Mouse (Mus musculus) adrenal gland (tissue): ENCODE measurements around the gene Ift81.

Experiments
- intact Hi-C: fragments of 180-260 bp; cut with DNase I; formaldehyde crosslinking; loops from one replicate; pipeline ENCODE4 v1.15.1; 2025

The Ift81 gene

DNA sequence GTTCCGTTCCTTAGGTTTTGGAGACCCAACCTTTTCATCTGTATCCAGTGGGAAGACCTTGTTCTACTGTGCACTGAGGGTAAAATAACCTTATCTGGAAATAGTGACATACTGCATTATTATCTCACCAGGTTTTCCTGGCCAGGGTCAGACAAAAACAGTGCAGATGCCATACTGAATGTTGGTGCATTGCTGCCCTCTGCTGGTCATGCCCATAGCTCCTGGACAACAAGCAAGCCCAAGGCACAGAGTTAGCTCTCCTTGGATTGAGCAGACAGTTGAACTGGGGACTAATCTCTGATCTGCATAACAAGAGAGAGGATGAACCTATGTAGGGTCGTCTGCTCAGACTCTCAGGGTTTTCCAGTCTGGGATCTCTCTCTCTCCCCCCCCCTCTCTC, 12.9 kb upstream of the Ift81 start:
- intact Hi-C loops: loop anchor here (5.0 kb wide), 2 partner anchors 125 to 225 kb away; partner anchors contain the start of gene Atp2a2

DNA sequence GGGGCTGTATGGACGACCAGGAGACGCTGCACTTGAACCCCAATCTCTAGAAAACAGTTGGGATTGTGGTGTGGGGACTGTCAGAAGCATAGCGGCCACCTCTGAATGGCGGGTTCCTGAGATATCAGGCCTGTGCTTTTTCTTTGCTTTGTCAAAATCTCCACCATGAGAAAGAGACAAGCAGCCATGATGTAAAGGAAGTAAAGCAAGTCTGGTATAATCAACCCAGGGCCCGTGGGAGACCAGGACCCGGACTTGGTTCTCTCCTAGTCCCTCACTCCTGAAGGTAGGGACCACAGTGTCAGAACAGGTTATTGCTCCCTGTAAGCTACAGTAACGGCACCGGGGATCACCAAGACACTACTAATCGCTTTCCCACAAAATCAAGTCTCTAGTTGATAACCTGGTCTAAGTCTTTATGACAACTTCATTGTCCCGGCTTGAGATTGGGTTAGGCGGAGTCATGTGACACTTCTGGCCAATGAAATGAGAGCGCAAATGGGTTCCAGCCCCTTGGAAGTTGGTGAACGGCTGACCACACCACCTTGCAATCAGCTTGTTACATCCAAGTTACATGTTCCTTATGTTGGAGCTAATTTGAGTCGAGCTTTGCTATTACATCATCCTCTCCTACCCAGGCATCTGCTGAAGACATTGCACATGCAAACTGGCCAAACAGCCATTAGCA, 11.4 kb upstream of the Ift81 start:
- intact Hi-C loops: loop anchor here (5.0 kb wide), 2 partner anchors 123 to 223 kb away; partner anchors contain the start of gene Atp2a2

DNA sequence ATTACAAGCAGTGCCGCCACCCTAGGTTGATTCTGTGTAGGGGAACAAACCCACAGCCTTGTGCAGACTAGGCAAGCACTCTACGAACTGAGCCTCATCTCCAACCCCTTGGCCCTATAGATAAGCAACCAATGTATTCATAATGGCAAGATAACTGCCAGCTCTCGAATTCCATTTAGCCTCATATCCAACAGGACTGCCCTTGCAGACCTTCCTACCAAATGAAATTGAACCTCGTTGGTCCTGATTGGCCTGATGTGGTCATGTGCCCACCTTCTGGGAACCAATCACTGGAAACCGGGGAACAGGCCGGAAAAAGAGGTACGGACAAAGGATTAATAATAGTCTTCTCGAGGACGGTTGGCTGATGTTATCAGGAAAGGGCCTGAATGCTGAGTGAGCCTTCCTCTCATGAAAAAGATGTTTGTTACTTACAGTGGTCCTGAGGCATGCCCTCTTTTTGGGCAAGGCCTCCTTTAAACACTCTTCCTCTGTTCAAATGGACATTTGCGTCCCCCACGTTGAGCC, 10.7 kb upstream of the Ift81 start:
- intact Hi-C loops: loop anchor here (5.0 kb wide), 2 partner anchors 123 to 223 kb away; partner anchors contain the start of gene Atp2a2

DNA sequence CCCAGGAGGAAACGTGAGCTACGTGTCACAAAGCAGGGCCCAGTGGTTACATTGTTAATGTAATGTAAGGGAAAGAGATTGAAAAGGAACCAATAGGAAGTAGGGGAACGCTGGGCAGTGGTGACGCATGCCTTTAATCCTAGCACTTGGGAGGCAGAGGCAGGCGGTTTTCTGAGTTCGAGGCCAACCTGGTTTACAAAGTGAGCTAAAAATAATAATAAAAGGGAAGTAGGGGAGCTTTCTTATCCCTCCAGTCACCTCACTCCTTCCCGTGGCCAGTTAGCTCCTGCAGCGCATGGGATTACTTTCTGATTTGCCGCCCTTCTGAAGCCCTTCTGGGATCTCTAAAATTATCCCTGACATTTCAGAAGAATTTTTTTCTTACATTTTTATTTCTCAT, 9.5 kb upstream of the Ift81 start:
- intact Hi-C loops: no loop called here

DNA sequence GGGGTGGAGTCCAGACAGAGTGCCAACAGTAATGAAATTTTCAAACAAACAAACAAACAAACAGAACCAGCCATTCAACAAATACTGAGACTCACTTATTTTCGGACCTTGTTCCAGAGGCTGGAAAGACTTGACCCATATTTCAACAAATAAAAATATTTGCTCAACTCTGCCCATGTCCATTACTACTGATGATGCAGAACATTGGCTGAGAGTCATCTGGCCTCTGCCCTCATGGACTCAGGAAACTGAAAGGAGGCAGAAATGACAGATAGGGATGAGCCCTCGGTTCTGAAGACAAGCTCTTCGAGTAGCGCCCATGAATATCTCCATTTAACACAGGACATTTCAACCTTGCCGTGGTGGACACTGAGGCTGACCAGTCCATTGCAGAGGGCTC, 8.2 kb upstream of the Ift81 start:
- intact Hi-C loops: no loop called here

DNA sequence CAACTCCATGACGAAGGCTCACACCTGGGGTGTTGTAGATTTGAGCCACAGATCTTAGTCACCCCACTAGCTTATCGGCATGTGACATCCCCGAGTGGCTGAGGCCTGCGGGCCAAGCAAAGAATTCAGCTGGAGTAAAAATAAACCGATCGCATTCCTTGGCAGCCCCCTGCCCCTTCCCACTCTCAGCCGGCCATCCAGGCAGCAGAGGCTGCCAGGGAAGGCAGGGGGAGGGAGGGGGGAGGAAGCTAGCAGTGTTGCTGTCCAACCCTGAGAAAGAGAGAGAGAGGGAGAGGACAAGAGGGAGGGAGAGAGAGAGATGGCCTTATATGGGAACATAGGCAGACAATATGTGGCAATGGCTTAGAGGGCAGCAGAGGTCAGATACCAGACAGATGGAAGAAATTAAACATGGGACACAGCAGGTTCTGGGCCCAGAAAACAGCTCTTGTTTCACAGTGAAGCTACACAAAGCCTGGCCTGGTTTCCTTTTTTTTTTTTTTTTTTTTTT, 7.1 kb upstream of the Ift81 start:
- intact Hi-C loops: no loop called here

DNA sequence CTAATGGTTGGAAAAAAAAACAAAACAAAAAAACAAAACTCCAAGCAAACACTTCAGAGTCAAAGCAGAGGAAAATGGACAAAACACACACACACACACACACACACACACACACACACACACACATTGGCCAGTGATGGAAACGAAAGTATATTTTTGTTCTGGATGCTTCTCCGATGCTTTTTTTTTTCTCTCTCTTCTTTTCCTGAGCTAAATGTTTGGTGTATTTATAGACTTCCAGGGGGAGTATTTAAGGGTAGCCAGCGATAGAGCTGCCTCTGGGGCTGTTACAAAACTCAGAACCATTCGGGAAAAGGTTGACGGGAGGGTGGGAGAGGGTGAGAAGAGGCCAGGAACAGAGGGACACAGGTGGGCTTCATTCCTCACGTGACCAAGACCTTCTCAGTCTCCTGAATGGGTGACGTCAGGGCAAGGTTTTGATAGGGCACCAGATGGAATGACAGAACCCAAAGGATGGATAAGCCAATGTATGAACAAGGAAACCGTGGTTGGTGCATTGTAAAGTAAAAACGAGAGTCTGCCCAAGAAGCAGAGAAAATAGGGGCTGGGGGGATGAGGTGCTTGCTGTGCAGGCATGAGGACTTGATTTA, 5.5 kb upstream of the Ift81 start:
- intact Hi-C loops: no loop called here

DNA sequence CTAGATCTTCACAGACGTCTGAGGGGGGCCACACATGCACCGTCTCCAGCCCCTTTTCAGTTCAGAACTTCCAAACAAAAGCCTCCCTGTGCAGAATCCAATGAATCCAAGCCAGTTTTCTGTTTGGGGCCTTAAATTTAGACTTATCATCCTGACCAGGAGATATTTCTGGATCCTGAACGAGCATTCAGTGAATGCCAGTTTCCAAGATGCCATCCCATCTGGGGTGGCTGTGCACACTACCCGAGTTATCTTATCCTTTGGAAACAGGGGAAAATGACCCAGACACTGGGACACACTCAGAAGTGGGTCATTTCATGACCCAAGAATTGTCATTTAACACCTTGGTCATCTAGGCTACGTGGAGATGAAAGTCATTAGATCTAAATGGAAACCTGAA, 3.4 kb upstream of the Ift81 start:
- intact Hi-C loops: no loop called here

DNA sequence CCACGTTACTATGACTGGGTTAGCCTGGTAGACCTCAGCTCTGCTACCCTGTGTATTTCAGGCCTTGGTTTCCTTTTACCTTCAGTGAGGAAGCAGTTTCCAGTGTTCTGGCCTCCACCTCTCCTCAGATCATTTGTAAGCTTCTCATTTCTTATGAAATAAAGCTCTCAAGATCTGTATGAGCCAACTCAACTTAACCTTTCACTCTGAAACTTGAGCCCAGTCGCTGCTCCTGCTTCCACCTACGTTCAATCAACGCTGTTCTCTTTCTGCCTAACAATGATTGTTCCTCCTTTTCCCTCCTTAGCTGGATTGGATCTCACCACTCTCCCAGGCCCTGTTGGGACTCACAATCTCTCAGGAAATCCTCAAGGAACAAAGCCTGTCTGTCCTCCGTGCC, 2.7 kb downstream of the Ift81 start:
- intact Hi-C loops: no loop called here

DNA sequence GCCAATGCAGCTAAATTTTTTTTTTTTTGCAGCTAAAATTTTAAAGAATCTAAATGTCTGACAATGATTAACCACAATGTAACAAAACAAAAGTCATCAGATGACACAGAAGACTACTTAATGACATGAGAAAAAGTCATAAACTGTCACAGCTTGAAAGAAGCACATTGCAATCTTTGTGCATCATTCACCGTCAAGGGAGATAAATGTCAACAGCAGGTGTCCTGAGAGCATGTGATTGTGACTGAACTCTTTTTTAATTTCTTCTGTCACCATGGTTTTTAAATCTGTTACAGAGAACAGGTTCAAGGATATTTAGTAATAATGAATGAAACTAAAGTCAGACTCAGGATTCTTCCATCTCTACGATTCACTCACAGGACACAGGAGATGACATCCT, 9.4 kb downstream of the Ift81 start:
- intact Hi-C loops: no loop called here

DNA sequence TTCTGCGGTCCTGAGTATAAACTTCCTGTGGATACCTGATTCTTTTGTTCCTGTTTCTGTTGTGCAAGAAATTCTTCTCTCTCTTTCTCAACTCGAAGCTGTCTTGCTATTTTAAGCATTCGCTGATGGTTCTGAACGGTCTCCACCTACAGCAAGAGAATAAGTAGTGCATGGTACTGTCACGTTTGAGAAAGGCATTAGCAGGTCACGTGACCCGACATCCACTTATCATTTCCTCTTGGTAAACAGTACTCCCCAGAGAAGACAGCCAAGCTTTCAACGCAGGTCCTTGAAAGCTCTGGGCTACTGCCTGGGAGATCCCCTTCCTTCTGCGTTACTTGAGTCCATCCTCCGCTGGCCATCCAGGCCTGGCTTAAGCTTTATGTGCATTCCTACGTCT, 12.1 kb downstream of the Ift81 start:
- intact Hi-C loops: no loop called here

DNA sequence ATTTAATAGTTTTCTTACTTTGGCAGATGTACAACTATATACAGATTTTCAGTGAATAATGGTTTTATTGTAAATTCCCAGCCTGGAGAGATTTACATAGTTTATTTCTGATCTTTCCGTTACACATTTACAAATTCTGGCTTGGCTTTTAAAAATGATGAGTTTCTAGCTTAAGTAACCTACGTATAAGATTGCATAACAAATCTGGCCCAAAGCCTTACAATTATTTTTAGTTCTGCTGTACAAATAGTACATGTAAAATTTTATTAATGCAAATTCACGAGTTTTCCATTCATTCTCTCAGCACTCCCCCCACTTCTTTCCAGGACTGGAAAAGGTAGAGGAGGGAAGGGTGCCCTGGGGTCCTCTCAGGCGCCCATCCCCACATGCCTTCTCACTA, 18.8 kb downstream of the Ift81 start:
- intact Hi-C loops: no loop called here

DNA sequence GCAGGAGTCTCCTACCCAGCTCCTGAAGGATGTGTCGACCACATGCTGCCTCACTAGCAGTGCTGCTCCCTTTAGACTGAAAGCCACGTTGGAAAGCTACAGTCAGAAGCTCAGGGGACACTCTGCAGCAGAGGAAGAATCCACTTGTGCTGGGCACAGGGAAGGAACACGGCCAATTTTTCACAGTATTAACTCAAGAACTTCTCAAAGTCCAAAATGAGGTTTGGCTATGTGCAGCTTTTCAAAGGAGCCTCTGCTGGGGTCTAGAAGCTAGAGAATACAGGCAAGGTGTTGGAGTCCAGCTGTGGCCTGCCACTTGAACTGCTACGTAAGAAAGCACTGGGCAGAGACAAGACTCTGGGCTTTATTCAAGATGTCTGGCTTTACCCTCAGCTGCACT, 24.4 kb downstream of the Ift81 start:
- intact Hi-C loops: no loop called here

DNA sequence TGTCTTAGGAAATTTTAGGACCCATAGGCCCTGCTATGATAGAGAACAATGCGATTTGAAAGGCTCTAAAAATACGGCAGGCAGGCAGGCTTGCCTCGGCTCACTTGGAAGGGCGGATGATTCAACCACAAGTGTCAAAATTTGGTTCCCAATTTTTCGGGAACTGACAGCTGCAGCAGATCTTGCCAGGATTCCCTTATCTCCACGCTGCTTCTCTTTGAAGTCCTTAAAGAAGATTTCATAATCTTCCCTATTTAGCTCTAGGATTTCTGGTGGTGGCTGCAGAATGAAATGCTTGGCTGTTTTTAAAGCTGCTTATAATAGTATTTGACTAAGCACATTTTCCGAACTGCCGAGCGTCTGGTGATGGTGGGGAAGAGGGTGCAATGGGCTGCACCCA, 28.8 kb downstream of the Ift81 start:
- intact Hi-C loops: no loop called here

DNA sequence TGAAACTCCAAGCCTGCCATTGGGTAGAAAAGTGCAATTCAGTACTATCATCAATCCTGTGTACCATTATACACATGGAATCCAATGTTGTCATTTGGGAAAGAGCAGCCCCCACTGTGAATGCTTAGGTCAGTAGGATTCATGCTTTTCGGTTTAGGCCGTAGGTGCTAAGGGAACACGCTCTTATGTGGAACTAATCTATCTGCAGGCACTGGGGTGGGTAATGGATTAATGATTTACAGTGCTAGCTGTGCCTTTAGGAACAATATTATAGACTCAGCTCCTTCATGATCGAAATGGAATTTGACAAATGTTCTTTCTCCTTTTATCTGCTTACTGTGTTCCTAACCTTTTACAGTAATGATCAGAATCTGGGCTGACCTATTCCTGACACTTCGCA, 30.2 kb downstream of the Ift81 start:
- intact Hi-C loops: no loop called here

DNA sequence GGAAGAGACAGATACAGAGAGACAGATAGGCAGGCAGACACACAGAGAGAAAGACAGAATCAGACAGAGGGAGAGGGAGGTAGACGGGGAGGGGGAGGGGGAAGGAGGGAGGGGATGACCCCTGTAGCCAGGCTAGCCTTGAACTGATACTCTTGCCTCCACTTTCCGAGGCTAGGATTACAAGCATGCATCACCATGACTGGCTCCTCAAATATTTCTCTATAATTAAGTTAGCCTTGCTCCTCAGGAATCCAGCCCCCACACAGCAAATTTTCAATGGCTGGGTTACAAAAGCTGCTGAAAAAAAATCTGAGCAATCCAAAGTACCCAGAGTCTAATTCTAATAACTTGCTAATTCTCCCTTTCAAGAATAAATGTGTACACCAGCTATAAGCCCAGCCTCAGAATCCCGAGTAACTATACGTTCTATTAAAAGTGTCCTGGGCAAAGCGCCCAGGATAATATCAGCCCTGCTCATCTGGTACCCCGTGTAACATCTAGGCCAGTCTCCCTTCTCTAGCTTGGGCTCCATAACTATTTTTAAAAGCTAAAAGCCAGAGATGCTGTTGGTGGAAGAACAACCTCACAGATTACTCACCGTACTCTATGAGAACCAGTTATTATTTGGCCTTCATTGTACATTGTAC, 37.5 kb downstream of the Ift81 start:
- intact Hi-C loops: no loop called here

DNA sequence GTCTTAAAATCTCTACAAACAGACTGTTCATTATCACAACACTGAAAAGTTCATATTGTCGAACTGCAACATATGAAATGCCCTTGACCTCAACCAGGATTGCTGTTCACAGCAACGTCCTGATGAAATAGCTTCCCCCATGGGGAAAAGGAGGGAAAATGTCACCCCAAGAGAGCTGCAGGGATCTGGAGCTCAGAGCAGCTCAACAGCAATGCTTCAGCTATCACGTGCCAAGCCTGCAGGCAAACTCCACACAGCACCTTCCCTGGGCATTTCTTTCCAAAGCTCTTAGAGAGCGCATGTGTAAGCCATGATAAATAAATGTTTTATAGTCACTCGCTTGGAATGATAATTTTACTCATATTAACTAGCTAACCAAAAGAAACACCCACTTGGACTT, 42.3 kb downstream of the Ift81 start:
- intact Hi-C loops: no loop called here

DNA sequence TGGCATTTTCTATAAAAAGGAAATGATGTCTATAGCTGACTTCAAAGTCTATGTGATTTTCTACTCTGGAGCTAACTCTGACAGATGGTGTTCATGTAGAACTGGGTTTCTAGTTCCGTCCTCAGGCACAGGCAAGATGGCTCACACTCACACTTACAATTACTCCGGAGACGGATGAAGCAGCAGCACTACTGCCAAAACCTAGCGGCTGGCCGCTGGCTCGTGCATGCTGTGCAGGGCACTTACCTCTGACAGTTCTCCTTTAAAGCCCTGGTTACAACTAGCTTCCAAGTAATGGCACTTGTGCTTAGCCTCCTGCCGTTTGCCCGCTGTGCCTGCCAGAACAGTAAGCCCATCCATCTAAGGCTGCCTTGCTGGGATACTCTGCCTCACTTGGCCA, 47.7 kb downstream of the Ift81 start:
- intact Hi-C loops: no loop called here

DNA sequence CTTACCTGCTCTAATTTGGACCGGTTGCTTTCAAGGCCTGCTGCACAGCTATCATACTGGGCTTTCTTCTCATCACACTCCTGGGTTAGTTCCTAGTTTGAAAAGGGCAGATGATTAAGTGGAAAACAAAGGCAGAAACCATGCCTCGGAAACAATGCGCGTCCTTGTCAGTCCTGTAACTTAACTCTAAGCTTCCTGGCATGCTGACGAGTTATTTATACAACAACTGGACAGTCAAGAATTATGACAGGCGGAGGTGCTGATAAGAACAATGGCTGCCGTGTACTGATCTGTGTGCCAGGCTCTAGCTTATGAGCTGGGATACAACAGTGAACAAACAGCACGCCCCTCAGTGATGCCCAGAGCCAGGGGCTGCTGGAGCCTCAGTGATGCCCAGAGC, 53.7 kb downstream of the Ift81 start:
- intact Hi-C loops: no loop called here

DNA sequence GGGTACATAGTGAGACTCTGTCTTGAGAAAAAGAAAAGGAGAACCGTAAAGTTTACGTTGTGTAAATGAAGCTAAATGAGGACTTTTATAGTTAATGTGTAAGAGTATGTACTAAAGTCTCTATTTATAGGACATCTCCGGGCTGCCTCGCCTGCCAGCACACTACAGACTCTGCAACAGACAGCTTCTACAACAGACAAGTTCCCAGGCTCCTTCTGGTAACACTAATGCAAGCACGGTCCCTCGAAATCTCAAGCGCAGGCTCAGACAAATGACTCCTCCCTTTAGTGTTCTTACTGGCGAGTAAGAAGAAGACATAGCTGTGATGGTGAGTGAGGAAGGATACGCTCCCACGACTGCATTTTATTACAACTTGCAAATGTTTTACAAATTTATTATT, 56.2 kb downstream of the Ift81 start:
- intact Hi-C loops: no loop called here

DNA sequence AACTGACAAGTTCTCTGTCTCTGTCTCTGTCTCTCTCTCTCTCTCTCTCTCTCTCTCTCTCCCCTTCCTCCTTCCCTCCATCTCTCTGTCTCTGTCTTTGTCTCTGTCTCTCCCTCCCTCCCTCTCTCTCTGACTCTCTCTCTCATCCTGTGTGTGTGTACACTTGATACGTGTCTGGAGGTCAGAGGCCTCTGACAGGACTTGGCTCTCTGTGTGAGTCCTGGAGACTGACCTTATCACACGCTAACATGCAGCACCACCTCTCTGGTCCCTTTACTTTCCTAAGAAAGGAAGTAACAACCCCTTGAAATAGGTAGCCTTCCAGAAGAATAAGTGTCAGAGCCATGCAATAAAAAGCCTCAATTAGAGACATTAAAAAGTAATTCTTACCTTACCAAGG, 59.2 kb downstream of the Ift81 start:
- intact Hi-C loops: no loop called here

DNA sequence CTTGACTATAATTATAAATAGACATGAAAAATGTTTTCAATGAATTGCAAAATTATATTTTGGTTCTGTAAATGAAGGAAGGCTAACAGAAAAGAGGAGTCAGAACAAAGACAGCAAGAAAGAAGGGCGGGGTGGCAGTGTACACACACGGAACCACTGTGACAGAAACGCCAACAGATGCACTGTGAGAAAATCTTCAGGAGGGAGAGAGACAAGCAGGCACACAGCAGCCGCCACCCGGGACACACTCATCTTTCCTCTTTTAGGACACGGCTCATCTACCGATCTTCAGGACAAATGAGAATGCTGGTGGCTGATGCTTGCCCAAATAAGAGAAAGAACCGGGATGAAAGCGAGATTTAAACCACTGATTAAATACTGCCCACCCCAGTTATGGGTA, 61.7 kb downstream of the Ift81 start:
- intact Hi-C loops: no loop called here
